Mouse (Mus musculus): Measurements from ENCODE around the gene Spint2.
A peak's percentile ranks its signal among the peaks of the same experiment; 100 is the strongest.

Spint2 gene

GRCm38 (mm10) chr7:29279261-29279660, 2.5 kb downstream of the Spint2 start:
- DNase-seq (ENCODE audit: low spot score) = no peak

GRCm38 (mm10) chr7:29277510-29277909, 4.2 kb downstream of the Spint2 start:
- no peak for DNase-seq (ENCODE audit: low spot score)

DNA sequence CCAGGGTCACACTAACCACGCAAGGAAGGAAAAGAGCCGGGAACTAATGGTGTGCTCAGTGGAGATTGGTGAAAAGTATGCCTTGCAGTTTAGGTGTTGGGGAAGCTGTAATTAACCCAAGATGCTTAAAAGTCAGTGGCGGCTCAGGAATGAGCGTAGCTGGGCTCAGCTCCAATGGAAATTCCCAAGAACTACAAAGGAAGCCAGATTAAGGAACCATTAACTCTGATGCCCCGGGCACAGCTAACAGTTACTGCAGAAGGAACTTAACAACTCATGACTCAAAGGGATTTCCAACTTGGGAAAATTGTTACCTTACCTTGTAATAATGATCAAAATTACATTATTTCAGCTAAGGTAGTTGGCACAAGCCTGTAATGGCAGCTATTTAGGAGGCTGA, 5.0 kb downstream of the Spint2 start:
- no peak for DNase-seq (ENCODE audit: low spot score)

DNA sequence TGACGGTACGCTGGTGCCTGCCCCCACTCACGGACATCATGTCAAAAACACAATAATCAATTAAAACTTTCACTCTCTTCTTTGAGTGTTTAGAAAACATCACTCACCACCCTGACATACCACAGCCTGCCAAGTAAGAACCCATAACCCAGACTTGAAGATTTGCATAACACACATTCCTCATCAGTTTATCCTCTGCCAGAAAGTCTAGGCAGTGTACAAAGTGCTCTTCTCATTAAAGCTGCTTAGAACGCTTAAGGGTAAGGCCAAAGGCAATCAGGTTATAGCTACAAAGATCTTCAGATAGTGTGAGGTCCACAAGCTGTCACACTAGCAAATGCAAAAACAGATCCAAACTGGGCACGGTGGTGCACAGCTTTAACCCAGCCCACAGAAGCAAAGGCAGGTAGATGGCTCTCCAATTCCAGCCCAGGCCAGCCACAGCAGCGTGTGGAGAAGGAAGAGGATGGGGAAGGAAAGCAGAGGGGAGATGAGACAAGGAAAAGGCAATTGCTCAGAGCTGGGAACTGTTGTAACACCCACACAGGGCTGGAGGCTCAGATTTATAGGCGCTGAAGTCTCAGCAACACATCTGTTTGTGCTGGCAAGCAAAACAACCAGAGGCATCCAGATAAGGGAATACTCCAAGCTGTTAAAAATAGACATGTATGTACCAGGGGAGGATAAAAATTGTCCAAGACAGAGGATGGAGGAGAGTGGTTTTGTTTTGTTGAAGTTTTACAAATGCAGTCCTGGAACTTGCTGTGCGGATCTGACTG, 9.8 kb downstream of the Spint2 start:
- DNase-seq (ENCODE audit: low spot score) = no peak

DNA sequence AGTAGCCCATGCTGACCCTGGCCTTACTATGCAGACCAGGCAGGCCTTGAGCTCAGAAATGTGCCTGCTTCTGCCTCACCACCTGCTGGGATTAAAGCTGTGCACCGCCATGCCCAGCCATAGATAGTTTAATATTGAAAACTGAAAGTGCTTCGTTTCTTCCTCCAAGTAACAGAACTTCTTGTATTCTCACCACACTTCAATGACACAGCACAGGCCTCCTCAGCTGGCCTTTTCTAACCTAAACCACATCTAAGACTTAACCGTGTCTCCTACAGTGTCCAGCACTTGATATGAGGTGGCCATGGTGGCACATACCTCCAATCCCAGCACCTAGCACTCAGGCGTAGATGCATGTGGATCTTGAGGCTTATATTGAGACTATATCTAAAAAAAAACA, 11.3 kb downstream of the Spint2 start:
- DNase-seq (ENCODE audit: low spot score) = no peak

DNA sequence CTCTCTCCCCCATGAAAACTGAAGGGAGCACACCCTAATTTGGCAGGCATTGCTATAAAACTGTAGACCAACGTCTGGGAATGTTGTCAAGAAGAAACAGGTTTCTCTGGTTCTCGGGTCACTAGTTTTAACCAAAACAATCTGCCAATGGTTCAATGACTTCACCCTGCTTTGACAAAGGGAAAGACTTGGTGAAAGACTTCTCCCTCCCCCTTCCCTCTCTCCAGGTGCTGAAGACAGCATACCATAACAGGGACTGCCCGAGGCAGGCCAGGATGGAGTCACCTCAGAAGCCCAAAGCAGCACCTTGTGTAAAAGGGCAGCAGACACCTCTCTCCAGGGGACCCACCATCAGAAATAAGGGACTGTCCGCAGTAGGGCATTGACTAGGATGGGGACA, 14.8 kb downstream of the Spint2 start:
- no peak for DNase-seq (ENCODE audit: low spot score)

DNA sequence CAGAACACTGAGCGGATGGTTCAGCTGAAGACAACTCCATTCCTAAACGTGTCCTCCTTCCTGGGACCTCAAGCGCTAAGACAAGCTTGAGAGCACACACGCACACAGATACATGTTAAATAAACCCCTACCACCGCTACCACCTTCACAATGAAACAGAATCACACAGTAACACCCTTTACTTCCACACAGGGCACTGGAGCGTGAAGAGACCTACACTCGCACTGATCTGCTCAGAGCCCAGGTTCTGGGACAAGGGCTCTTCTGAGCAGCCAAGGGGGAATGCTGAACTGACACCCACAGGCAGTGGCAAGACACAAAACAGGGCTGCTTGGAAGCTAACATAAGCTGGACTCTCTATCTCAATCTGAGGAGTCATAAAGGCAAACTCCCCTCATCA, 16.1 kb downstream of the Spint2 start:
- no peak for DNase-seq (ENCODE audit: low spot score)

GRCm38 (mm10) chr7:29263831-29264230, 17.9 kb downstream of the Spint2 start:
- DNase-seq (ENCODE audit: low spot score) = no peak

GRCm38 (mm10) chr7:29262151-29262550, 19.6 kb downstream of the Spint2 start:
- DNase-seq (ENCODE audit: low spot score) = no peak

- no peak for DNase-seq (ENCODE audit: low spot score)
Measured at GRCm38 (mm10) chr7:29259781-29260730, 21.7 kb downstream of the Spint2 start.

GRCm38 (mm10) chr7:29257368-29257767, 24.3 kb downstream of the Spint2 start:
- no peak for DNase-seq (ENCODE audit: low spot score)

GRCm38 (mm10) chr7:29255875-29256274, 25.8 kb downstream of the Spint2 start:
- no peak for DNase-seq (ENCODE audit: low spot score)

GRCm38 (mm10) chr7:29253842-29254241, 27.9 kb downstream of the Spint2 start:
- DNase-seq (ENCODE audit: low spot score) = no peak

- no peak for DNase-seq (ENCODE audit: low spot score)
Measured at GRCm38 (mm10) chr7:29251166-29251565, 30.5 kb downstream of the Spint2 start.

GRCm38 (mm10) chr7:29248261-29248841, 33.4 kb downstream of the Spint2 start, which contains the start of gene 2200002D01Rik:
TSS of gene 2200002D01Rik (minus strand) at chr7:29248466.
- DNase-seq (ENCODE audit: low spot score) = no peak

GRCm38 (mm10) chr7:29247706-29248105, 34.0 kb downstream of the Spint2 start:
- no peak for DNase-seq (ENCODE audit: low spot score)

- DNase-seq (ENCODE audit: low spot score) = peak; percentile 71
Measured at GRCm38 (mm10) chr7:29247314-29247700, 34.4 kb downstream of the Spint2 start.

- DNase-seq (ENCODE audit: low spot score) = no peak
Measured at GRCm38 (mm10) chr7:29246619-29247313, 34.9 kb downstream of the Spint2 start.

DNA sequence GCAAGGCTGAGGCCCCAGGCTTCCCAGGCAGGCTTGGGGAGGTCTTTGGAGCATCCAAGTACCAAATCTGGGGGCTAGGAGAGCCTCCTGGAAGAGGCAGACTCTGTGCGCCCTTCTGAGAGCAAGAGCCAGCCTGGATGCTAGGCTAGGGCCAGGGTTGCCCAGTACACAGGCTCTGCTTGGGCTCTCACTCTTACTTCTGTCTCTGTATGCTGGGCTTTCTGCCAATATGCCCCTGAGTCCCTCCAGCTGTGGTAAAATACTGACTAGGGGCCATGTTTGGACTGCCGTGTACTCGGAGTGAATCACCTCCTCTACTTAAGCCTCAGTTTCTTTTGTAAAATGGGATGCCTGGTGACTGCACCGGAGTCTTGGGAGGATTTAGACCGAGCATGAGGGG, 35.7 kb downstream of the Spint2 start:
- no peak for DNase-seq (ENCODE audit: low spot score)

DNA sequence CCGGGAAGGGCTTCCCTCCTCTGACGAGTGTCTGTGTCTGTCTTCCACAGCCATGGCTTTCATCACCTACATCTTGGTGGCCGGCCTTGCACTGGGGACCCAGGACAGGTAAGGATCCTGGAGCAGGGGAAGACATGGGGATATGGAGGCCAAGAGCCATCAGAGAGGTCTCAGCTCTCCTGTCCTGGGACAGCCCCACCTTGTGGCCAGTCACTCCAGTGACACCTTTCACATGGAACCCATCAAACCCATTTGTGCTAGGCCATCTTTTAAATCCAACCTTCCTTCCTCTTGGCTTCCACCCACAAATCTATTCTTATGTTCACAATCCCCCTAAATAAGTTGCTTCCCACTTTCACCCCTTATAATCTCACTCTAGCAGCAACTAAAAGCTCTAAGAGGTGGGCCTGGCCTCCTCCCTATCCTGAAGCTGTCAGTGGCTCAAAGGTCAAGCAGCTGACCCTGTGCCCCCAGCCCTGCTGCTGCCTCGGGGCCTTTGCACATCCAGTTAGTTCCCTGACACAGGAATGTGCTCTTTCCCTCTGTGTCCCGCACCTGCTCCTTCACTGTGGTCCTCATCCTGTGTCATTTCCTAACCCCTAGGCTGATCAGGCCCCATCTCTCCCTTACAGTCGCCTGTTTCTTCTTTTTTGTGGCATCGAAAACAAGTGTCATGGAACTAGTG, 36.8 kb downstream of the Spint2 start:
- no peak for DNase-seq (ENCODE audit: low spot score)
